Mouse (Mus musculus): Measurements from ENCODE around the gene Khdrbs2.

- TF ChIP-seq ZC3H11A (IDR thresholded peaks at IDR 0.05; ENCODE audit: borderline replicate concordance, low read depth, low read length) (no peak), ZNF384 (IDR thresholded peaks at IDR 0.05; ENCODE audit: low read depth, low read length) (no peak)
Observed at GRCm38 (mm10) chr1:32700132-32700531, 527.6 kb downstream of the Khdrbs2 start.
